Mouse (Mus musculus) hindbrain, postnatal 0 days (tissue): Measurements from ENCODE around the gene Atg10. TPM values are rescaled to one million over a fixed set of nuclear protein-coding genes. Genes with fewer than 3 reads are reported as not detected.

ENCODE experiments used
- ATAC-seq: fragments of 200-750 bp; cut with Nextera tagmentation; 2 replicates; pipeline ENCODE4 v1.8.0; 2017; ENCODE audit warnings: mild to moderate bottlenecking, moderate TSS enrichment, moderate library complexity
- DNase-seq: peaks from one replicate; pipeline ENCODE4 v3.0.0-alpha.2; 2015; ENCODE audit warnings: low spot score
- H3K27ac ChIP-seq: fragments of 300-500 bp; sonication (generic); 2 replicates; pipeline ENCODE4 v1.5.1; 2014; ENCODE audit warnings: mild to moderate bottlenecking
- H3K27me3 ChIP-seq: fragments of 300-500 bp; sonication (generic); 2 replicates; pipeline ENCODE4 v1.6.1; 2014; ENCODE audit warnings: low read length, mixed read lengths; ENCODE audit not compliant: insufficient read depth
- H3K36me3 ChIP-seq: fragments of 300-500 bp; sonication (generic); 2 replicates; pipeline ENCODE4 v1.6.1; 2014; ENCODE audit warnings: low read length, mixed read lengths; ENCODE audit not compliant: insufficient read depth
- H3K4me1 ChIP-seq: fragments of 300-500 bp; sonication (generic); 2 replicates; pipeline ENCODE4 v1.6.1; 2014; ENCODE audit warnings: antibody characterized with exemption, low read length, mixed read lengths; ENCODE audit not compliant: insufficient read depth
- H3K4me2 ChIP-seq: fragments of 300-500 bp; sonication (generic); 2 replicates; pipeline ENCODE4 v1.6.1; 2014; ENCODE audit warnings: low read depth, mild to moderate bottlenecking, low read length, moderate library complexity, mixed read lengths
- H3K4me3 ChIP-seq: fragments of 300-500 bp; sonication (generic); 2 replicates; pipeline ENCODE4 v1.5.1; 2014; ENCODE audit warnings: low read length
- H3K9ac ChIP-seq: fragments of 300-500 bp; sonication (generic); replicated peaks from 2 replicates; pipeline ENCODE4 v1.6.1; 2014; ENCODE audit warnings: mild to moderate bottlenecking, low read length, moderate library complexity, mixed read lengths
- H3K9me3 ChIP-seq: fragments of 300-500 bp; sonication (generic); 2 replicates; pipeline ENCODE4 v1.6.1; 2016; ENCODE audit warnings: low read length, mixed read lengths
- CTCF ChIP-seq: IDR thresholded peaks from 2 replicates; pipeline ENCODE4 v1.5.1; 2016; ENCODE audit warnings: antibody characterized with exemption, control low read depth, low read depth
- WGBS: fragments of 180-500 bp; shearing (Covaris S2); extraction: QIAGEN DNeasy Blood & Tissue Kit; methylation state at CpG from one replicate; pipeline ENCODE4 v1.1.7; 2014; 5-methylcytosine and 5-hydroxymethylcytosine counted together
- polyA plus RNA-seq: library from polyadenylated mRNA; unstranded; fragments of >200 nt; fragmentation: Nextera tagmentation; extraction: Ambion mirVana; gene quantifications from 2 replicates; pipeline ENCODE4 v1.2.1, GENCODE M21; 2015
- total RNA-seq: library from RNA; depleted of rRNA; stranded (reverse); fragments of >200 nt; gene quantifications from 2 replicates; pipeline ENCODE4 v1.2.3, GENCODE M21; 2014

Atg10 gene
- total and polyA plus RNA-seq, 2 experiments from 2014 or later = 5.2 to 13.9 TPM

GRCm38 (mm10) chr13:91100417-91100816, 123.4 kb downstream of the Atg10 start:
- H3K4me3 ChIP-seq = no peak overlapping the region
- no peak overlapping the region for H3K4me2 ChIP-seq
- no peaks in the 10 kb centered on the region for H3K27me3 ChIP-seq
- H3K36me3 ChIP-seq = no peaks in the 10 kb centered on the region
- H3K9ac ChIP-seq = no peak overlapping the region
- no peaks in the 10 kb centered on the region for H3K9me3 ChIP-seq
- no peak for TF ChIP-seq CTCF
- no peak for ATAC-seq
- WGBS = 73% methylated on average over 5 of the region's 5 CpGs
- H3K4me1 ChIP-seq = no peaks in the 10 kb centered on the region
- H3K27ac ChIP-seq = no peak overlapping the region
- no peak for DNase-seq

DNA sequence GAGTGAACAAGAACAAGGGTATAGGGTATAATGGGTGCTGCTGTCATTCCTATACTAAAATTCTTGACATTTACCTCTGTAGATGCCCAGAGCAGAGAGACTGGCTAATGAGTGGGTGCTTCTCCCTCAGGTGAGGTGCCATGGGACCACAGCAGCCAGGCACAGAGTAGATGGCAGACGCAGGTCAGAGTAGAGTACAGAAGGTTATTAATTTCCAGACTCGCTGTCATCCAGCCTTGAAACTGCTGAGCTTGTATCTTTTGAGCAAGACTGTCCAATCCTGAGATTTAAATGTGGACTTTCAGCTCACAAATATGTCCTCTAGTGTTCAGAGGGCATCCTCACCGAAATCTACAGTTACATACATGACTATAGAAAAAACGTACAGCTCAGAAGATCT, 128.9 kb downstream of the Atg10 start:
- Histone ChIP-seq H3K27ac (peak overlapping the region; percentile 76), H3K9ac (no peak overlapping the region), H3K36me3 (no peaks in the 10 kb centered on the region), H3K9me3 (no peaks in the 10 kb centered on the region), H3K4me3 (no peak overlapping the region), H3K4me2 (no peak overlapping the region), H3K27me3 (no peaks in the 10 kb centered on the region), H3K4me1 (peaks cover 9% of the 10 kb centered on the region; the same call in 1 of the 2 replicates)
- ATAC-seq = no peak
- TF ChIP-seq CTCF = no peak
- DNase-seq = no peak
- 79% methylated on average over 4 of the region's 4 CpGs for WGBS

DNA sequence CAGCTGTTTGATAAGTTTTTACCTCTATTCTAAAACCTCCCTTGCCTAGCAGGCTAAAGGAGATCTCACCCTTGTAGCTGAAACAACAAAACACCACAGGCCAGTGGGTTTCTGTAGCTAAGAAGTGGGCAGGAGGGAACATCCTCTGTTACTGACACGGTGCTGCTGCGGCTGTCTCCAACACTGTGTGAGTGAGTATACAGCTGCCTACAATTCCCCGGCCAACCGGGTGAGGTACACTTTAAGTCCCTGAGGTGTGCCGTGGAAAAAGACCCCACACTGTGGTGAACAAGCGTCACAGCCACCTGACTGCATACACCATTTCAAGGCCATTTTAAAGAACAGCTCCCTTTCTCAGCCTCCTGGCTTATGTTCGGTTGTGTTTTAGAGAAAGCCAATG, 129.6 kb downstream of the Atg10 start:
- ATAC-seq (peak; percentile 78), DNase-seq (peak; percentile 59)
- peak; percentile 33; the same call in 1 of the 2 replicates for TF ChIP-seq CTCF
- Histone ChIP-seq H3K9me3 (no peaks in the 10 kb centered on the region), H3K9ac (no peak overlapping the region), H3K4me2 (peak overlapping the region; percentile 16; the same call in 1 of the 2 replicates), H3K36me3 (no peaks in the 10 kb centered on the region), H3K4me3 (no peak overlapping the region), H3K4me1 (peaks cover 9% of the 10 kb centered on the region; the same call in 1 of the 2 replicates), H3K27ac (peak overlapping the region; percentile 76), H3K27me3 (no peaks in the 10 kb centered on the region)
- WGBS = 22% methylated on average over 7 of the region's 7 CpGs

GRCm38 (mm10) chr13:91093610-91094009, 130.2 kb downstream of the Atg10 start:
- H3K9me3 ChIP-seq = no peaks in the 10 kb centered on the region
- H3K9ac ChIP-seq = no peak overlapping the region
- WGBS = 13% methylated on average over 1 of the region's 1 CpGs
- H3K27ac ChIP-seq = peak overlapping the region; percentile 54; the same call in 1 of the 2 replicates
- H3K4me2 ChIP-seq = peak overlapping the region; percentile 16; the same call in 1 of the 2 replicates
- ATAC-seq (peak; percentile 58), DNase-seq (peak; percentile 18)
- H3K27me3 ChIP-seq = no peaks in the 10 kb centered on the region
- H3K4me1 ChIP-seq = peaks cover 9% of the 10 kb centered on the region; the same call in 1 of the 2 replicates
- H3K36me3 ChIP-seq = no peaks in the 10 kb centered on the region
- no peak overlapping the region for H3K4me3 ChIP-seq
- TF ChIP-seq CTCF = no peak

- ATAC-seq (peak; percentile 68; the same call in 1 of the 2 replicates), DNase-seq (peak; percentile 74)
- no peak overlapping the region for H3K27ac ChIP-seq
- H3K4me3 ChIP-seq = no peak overlapping the region
- WGBS = 17% methylated on average over 6 of the region's 6 CpGs
- H3K36me3 ChIP-seq = no peaks in the 10 kb centered on the region
- no peaks in the 10 kb centered on the region for H3K9me3 ChIP-seq
- peaks cover 9% of the 10 kb centered on the region; the same call in 1 of the 2 replicates for H3K4me1 ChIP-seq
- peak; percentile 83 for TF ChIP-seq CTCF
- H3K27me3 ChIP-seq = no peaks in the 10 kb centered on the region
- peak overlapping the region; percentile 16; the same call in 1 of the 2 replicates for H3K4me2 ChIP-seq
- H3K9ac ChIP-seq = no peak overlapping the region
Observed at GRCm38 (mm10) chr13:91093162-91093561, 130.6 kb downstream of the Atg10 start.

GRCm38 (mm10) chr13:91091731-91092190, 132.0 kb downstream of the Atg10 start:
- 85% methylated on average over 2 of the region's 2 CpGs for WGBS
- no peak for TF ChIP-seq CTCF
- Histone ChIP-seq H3K9me3 (no peaks in the 10 kb centered on the region), H3K4me3 (no peak overlapping the region), H3K27ac (no peak overlapping the region), H3K9ac (no peak overlapping the region), H3K4me2 (no peak overlapping the region), H3K36me3 (no peaks in the 10 kb centered on the region), H3K27me3 (no peaks in the 10 kb centered on the region), H3K4me1 (peaks cover 9% of the 10 kb centered on the region; the same call in 1 of the 2 replicates)
- ATAC-seq (no peak), DNase-seq (no peak)
